Mouse (Mus musculus) lung, adult 2 months (tissue): ENCODE data around the gene Ptprj. TPM values are rescaled to one million over a fixed set of nuclear protein-coding genes. Genes with fewer than 3 reads are reported as not detected.

Source experiments
- DNase-seq: peaks from one replicate; pipeline ENCODE4 v3.0.0; 2022
- H3K4me1 ChIP-seq: fragments of 200-500 bp; 2 replicates; pipeline ENCODE4 v1.6.1; 2011; ENCODE audit warnings: low read length; ENCODE audit not compliant: control insufficient read depth, insufficient read depth
- H3K4me3 ChIP-seq: fragments of 200-500 bp; replicated peaks from 2 replicates; pipeline ENCODE3; 2011; ENCODE audit warnings: low read depth, mild to moderate bottlenecking, control low read depth, low read length; ENCODE audit errors: extremely low read depth
- CTCF ChIP-seq: fragments of 200-500 bp; IDR thresholded peaks from 2 replicates; pipeline ENCODE4 v1.5.1; 2011; ENCODE audit warnings: mild to moderate bottlenecking, low read length, control low read depth; ENCODE audit not compliant: insufficient read depth
- POLR2A ChIP-seq: fragments of 200-500 bp; IDR thresholded peaks from 2 replicates; pipeline ENCODE4 v1.6.1; 2011; ENCODE audit warnings: low read depth, mild to moderate bottlenecking, control low read depth, low read length, borderline replicate concordance; ENCODE audit errors: extremely low read depth
- WGBS: fragments of 180-500 bp; shearing (Covaris S2); methylation state at CpG from one replicate; pipeline ENCODE4 v1.1.7; 2018; 5-methylcytosine and 5-hydroxymethylcytosine counted together
- polyA plus RNA-seq: library from polyadenylated mRNA; depleted of rRNA; stranded (reverse); fragments of >200 nt; gene quantifications from 2 replicates; pipeline ENCODE4 v1.2.3, GENCODE M21; 2012

Gene Ptprj
- polyA plus RNA-seq, 1 experiment, result 16.0 TPM

DNA sequence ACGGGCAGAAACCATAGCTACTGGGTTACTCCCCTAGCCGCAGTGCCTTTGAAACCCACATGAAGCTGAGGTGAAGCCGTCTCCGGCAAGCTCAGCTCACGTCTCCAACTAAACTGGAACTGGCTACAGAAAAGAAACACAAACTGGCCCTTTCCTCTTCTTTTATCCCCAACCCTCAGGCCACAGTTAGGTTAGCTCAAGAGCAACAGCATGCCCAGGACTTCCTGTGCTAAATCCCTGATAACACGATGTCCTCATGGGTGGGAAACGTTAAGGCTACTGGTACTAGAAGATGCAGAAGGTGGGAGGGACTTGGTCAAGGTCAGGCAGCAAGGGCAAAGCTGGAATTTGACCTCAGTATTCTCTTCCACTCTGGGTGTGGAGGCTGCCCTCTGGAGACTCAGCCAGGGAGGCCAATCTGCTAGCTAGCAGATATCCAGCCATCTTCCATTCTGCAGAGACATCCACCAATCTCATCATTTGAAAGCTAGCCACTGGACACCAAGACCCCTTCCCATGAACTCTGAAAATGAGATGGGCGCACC lies 18.2 kb downstream of the Ptprj start:
- Histone ChIP-seq H3K4me3 (no peak overlapping the region), H3K4me1 (peaks cover 10% of the 10 kb centered on the region; the same call in 1 of the 2 replicates)
- WGBS, result 64% methylated on average over 8 of the region's 8 CpGs
- DNase-seq, result no peak
- TF ChIP-seq POLR2A (no peak), CTCF (no peak)

DNA sequence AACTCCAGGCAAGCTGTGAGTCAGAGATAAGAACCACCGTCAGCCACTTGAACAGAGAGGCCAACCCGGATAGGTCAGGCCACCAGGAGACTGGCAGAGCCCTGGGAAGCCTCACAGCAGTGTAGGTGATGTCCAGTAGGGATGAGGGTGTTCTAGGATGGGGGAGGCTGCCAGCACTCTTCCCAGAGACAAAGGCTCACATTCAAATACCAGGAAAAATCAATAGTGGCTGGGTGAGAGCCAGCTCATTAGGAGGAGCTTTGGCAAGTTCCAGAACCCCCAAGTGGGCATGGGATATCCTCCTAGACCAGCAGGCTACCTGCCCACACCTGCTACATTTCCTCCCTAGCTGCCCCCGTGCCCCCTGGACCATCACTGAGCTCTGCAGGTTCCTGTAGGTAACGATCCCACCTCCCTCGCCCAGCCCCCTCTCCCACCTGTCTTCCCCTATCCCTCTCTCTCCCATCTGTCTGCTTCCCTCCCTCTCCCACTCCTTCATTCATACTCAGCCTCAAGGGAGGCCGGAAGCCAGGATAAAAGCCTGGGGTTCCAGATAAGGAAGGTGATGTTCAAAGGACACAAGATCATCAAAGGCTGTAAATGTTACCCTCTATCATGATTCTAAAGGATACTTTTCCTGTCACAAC lies 20.1 kb downstream of the Ptprj start:
- no peak overlapping the region for H3K4me3 ChIP-seq
- no peak for DNase-seq
- 64% methylated on average over 6 of the region's 6 CpGs for WGBS
- 0 out of 2 replicates have a peak, but pooled peaks cover 2% of the 10 kb centered on the region for H3K4me1 ChIP-seq
- TF ChIP-seq POLR2A, result no peak
- TF ChIP-seq CTCF, result no peak

DNA sequence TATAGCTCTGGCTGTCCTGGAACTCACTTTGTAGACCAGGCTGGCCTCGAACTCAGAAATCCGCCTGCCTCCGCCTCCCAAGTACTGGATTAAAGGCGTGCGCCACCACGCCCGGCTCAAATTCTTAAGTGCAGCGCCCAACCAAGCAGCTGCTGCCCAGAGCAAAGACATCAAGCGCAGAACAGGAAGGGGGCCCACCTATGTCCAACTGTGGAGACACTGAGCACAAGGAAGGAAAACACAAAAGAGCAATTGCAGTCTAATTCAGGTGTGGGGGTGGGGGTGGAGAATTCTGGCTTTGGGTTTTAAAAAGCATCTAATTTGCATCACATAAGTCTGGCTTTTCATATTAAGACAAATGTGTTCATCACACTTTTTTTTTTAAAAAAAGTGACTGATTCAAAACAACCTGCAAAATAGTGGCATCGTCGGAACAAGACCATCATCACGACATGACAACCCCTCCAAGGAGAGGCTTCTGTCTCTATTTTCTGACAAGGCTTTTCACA lies 20.7 kb downstream of the Ptprj start:
- DNase-seq, result no peak
- WGBS, result 68% methylated on average over 12 of the region's 12 CpGs
- TF ChIP-seq CTCF (no peak), POLR2A (no peak)
- Histone ChIP-seq H3K4me3 (no peak overlapping the region), H3K4me1 (0 out of 2 replicates have a peak, but pooled peaks cover 2% of the 10 kb centered on the region)

DNA sequence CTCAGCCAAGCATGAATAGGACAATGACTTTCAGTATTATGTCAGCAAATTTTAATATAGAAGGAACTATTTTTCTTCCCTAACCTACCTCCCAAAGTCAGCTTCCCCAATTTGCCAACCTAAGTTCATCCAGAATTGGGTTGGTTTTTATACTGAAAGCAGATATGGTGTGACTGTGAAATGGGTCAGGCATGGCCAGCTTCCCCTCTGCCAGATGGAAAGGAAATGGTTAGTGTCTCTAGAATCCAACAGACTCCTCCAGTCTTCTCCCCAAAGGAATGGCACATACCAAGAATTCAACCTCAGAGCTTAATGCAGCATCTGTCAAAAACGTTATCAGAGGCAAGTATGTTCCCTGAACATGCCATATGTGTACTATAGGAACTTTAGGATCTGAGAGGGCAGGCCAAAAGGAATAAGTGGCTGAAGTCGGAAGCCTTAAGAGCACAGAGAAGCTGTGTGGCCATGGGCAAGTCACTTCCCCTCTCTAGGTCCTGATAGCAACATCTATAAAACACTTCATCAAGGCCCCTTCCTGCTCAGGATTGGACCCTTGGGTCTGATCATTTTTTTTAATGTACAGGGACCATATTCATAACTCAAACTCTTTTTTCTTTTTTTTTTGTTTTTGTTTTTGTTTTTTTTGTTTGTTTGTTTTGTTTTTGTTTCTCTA lies 21.3 kb downstream of the Ptprj start:
- H3K4me3 ChIP-seq, result no peak overlapping the region
- H3K4me1 ChIP-seq, result peaks cover 4% of the 10 kb centered on the region; the same call in 1 of the 2 replicates
- no peak for TF ChIP-seq POLR2A
- TF ChIP-seq CTCF, result no peak
- WGBS, result 74% methylated on average over 2 of the region's 2 CpGs
- DNase-seq, result no peak

DNA sequence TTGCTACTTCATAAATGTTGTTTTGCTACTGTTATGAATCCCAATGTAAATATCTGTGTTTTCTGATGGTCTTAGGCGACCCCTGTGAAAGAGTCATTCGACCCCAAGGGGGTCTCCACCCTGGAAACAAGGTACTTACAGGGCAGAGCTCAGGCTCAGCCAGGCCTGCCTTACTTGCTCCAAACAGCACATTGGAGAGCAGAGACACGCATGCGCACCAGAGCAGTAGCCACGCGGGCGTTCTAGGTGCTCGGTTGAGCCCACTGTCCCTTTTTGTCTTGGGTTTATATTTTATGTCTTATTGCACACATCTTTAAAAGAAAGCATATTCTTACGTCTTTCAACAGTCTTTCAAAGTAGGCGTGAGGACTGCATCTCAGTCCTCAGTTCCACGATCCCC lies 22.1 kb downstream of the Ptprj start:
- Histone ChIP-seq H3K4me3 (no peak overlapping the region), H3K4me1 (peaks cover 6% of the 10 kb centered on the region; the same call in 1 of the 2 replicates)
- TF ChIP-seq CTCF (no peak), POLR2A (no peak)
- DNase-seq, result no peak
- 90% methylated on average over 11 of the region's 11 CpGs for WGBS

DNA sequence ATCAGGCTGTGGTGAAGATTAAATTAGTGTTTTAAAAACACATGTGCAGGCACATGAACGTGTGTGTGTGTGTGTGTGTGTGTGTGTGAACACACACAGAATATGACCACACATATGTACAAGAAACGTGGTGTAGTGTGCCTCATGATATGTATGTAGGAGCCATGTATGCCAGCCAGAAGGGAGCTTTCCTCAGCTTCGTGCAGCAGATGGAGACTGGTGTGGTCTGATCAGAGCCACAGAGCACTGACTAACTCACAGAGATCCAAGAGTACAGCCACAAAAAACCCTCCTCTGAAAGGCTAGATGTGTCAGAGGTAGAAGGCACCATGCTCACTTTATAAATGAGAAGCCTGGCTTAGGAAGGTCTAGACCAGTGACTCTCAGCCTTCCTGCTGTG lies 22.5 kb downstream of the Ptprj start:
- peaks cover 6% of the 10 kb centered on the region; the same call in 1 of the 2 replicates for H3K4me1 ChIP-seq
- WGBS, result 78% methylated on average over 3 of the region's 3 CpGs
- TF ChIP-seq POLR2A (no peak), CTCF (no peak)
- DNase-seq, result no peak
- H3K4me3 ChIP-seq, result no peak overlapping the region

DNA sequence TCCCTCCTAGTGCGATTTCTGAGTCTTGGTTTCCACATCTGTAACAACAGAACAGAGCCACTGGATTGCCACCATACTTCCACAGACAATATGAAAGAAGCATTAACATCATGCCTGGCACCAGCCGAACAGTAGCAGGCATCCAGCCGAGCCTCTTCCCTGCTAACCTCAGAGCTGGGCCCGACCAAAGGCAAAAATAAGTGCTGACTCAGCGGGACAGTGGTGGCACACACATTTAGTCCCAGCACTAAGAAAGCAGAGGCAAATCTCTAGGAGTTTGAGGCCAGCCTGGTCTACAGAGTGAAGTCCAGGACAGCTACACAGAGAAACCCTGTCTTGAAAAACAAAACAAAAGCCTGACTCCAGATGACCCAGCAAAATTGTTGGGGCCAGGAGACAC lies 24.7 kb downstream of the Ptprj start:
- WGBS, result 75% methylated on average over 5 of the region's 5 CpGs
- no peak for DNase-seq
- no peak overlapping the region for H3K4me3 ChIP-seq
- H3K4me1 ChIP-seq, result peaks cover 6% of the 10 kb centered on the region; the same call in 1 of the 2 replicates
- TF ChIP-seq POLR2A (no peak), CTCF (no peak)

DNA sequence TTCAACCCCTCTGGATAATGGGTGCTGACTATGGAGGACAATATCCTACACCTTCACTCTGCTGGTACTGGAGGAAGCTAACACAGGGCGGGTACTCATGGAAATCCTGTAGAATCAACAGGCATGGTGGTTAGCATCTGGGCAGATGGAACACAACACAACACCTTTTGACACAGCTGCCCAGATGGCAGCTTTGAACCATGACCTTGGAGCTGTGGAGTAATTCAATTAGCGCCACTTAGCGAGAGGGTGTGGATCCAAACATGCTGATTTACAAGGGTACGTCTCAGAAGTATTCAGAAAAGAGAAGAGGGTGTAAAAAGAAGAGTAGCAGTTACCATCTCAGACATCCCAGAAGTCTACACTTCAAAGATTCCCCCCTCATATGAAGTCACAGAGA lies 25.6 kb downstream of the Ptprj start:
- TF ChIP-seq POLR2A (no peak), CTCF (no peak)
- DNase-seq, result no peak
- 90% methylated on average over 4 of the region's 4 CpGs for WGBS
- Histone ChIP-seq H3K4me1 (peaks cover 4% of the 10 kb centered on the region; the same call in 1 of the 2 replicates), H3K4me3 (no peak overlapping the region)

DNA sequence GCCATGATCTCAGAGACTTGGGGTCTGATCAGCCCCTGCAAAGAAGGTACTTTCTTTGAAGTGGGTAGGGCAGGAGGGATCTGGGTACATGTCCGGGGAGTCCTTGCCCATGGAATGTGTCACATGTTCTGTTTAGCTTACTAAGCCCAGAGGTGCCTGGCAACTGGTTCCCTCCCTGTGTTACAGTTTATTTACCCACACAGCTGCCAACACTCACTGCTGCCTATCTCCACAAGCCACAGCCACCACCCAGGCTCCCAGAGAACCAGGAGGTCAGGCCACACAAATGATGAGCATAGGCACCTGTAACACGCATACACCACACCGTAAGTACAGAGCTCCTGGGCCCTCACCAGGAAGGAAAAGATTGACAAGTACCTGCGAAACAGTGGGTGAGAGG lies 26.6 kb downstream of the Ptprj start:
- 56% methylated on average over 4 of the region's 4 CpGs for WGBS
- peak; percentile 39 for DNase-seq
- H3K4me3 ChIP-seq, result no peak overlapping the region
- TF ChIP-seq POLR2A (no peak), CTCF (no peak)
- peaks cover 8% of the 10 kb centered on the region; the same call in 1 of the 2 replicates for H3K4me1 ChIP-seq
